Mouse (Mus musculus) kidney, postnatal 0 days (tissue): Measurements from ENCODE around the gene Spats2. TPM values are rescaled to one million over a fixed set of nuclear protein-coding genes. Genes with fewer than 3 reads are reported as not detected.

Source experiments
- ATAC-seq: fragments of 200-750 bp; cut with Nextera tagmentation; replicated peaks from 2 replicates; pipeline ENCODE4 v1.8.0; 2017; ENCODE audit warnings: low read depth, moderate number of reproducible peaks, moderate TSS enrichment, moderate library complexity; ENCODE audit not compliant: low FRiP score
- DNase-seq: peaks from one replicate; pipeline ENCODE4 v3.0.0-alpha.2; 2016; ENCODE audit warnings: low spot score
- H3K27ac ChIP-seq: fragments of 300-500 bp; sonication (generic); 2 replicates; pipeline ENCODE4 v1.5.1; 2014; ENCODE audit warnings: mild to moderate bottlenecking
- H3K27me3 ChIP-seq: fragments of 300-500 bp; sonication (generic); 2 replicates; pipeline ENCODE4 v1.6.1; 2014; ENCODE audit warnings: low read length, mixed read lengths; ENCODE audit not compliant: insufficient read depth
- H3K36me3 ChIP-seq: fragments of 300-500 bp; sonication (generic); 2 replicates; pipeline ENCODE4 v1.6.1; 2014; ENCODE audit warnings: low read length, mixed read lengths; ENCODE audit not compliant: insufficient read depth
- H3K4me1 ChIP-seq: fragments of 300-500 bp; sonication (generic); replicated peaks from 2 replicates; pipeline ENCODE4 v1.6.1; 2014; ENCODE audit warnings: antibody characterized with exemption, low read length, mixed read lengths; ENCODE audit not compliant: insufficient read depth
- H3K4me2 ChIP-seq: fragments of 300-500 bp; sonication (generic); 2 replicates; pipeline ENCODE4 v1.6.1; 2014; ENCODE audit warnings: mild to moderate bottlenecking, low read length, moderate library complexity, mixed read lengths
- H3K4me3 ChIP-seq: fragments of 300-500 bp; sonication (generic); replicated peaks from 2 replicates; pipeline ENCODE4 v1.5.1; 2014; ENCODE audit warnings: low read depth, low read length
- H3K9ac ChIP-seq: fragments of 300-500 bp; sonication (generic); 2 replicates; pipeline ENCODE4 v1.6.1; 2014; ENCODE audit warnings: low read depth, low read length
- H3K9me3 ChIP-seq: fragments of 300-500 bp; sonication (generic); replicated peaks from 2 replicates; pipeline ENCODE4 v1.6.1; 2016; ENCODE audit warnings: low read length, inconsistent platforms, mixed read lengths
- CTCF ChIP-seq: IDR thresholded peaks from 2 replicates; pipeline ENCODE4 v1.5.1; 2016; ENCODE audit warnings: antibody characterized with exemption, low read depth, mild to moderate bottlenecking, moderate library complexity
- WGBS: fragments of 180-500 bp; shearing (Covaris S2); extraction: QIAGEN DNeasy Blood & Tissue Kit; methylation state at CpG from one replicate; pipeline ENCODE4 v1.1.7; 2014; 5-methylcytosine and 5-hydroxymethylcytosine counted together
- polyA plus RNA-seq: library from polyadenylated mRNA; unstranded; fragments of >200 nt; fragmentation: Nextera tagmentation; extraction: Ambion mirVana; gene quantifications from 2 replicates; pipeline ENCODE4 v1.2.1, GENCODE M21; 2015

Gene Spats2
- polyA plus RNA-seq, 1 experiment from 2014 or later = 33.5 TPM

DNA sequence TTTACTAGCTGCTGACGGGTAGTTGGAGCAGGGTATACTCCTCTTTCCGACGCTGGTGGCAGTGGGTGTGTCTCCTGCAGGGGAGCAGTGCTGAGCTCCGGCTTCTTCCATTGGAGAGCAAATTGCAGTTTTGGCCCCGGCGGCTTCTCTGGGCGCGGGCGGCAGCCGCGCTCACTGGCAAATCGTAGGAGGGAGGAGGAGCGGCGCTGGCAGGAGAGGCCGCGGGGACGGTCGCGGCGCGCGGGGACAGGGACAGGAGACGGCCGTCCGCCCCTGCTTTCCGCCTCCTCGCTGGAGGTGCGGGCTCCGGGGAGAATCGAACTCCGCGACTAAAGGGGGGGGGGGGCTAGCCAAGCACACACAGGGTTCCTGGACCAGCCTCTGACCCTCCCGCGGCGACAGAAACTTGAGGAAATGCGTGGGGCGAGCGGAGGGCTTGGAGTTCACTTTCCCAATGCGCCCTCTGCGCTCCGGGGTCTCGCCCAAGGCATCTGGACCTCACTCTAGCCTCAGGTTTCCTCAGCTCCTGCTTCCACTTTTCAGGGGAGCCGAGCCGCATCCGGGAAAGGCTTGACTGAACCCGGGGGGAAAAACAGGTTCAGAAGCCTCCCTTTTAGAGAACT lies 98.0 kb downstream of the Spats2 start:
- H3K4me3 ChIP-seq = peak overlapping the region; percentile 37
- H3K27me3 ChIP-seq = peaks cover 64% of the 10 kb centered on the region
- WGBS = 1% methylated on average over 45 of the region's 46 CpGs
- peak; percentile 12 for DNase-seq
- H3K9ac ChIP-seq = peak overlapping the region; percentile 5; the same call in 1 of the 2 replicates
- H3K36me3 ChIP-seq = no peaks in the 10 kb centered on the region
- H3K4me1 ChIP-seq = peaks cover 23% of the 10 kb centered on the region; the same call in 1 of the 2 replicates
- peak overlapping the region; percentile 74 for H3K4me2 ChIP-seq
- no peak for ATAC-seq
- TF ChIP-seq CTCF = no peak
- no peaks in the 10 kb centered on the region for H3K9me3 ChIP-seq
- H3K27ac ChIP-seq = no peak overlapping the region

GRCm38 (mm10) chr15:99224208-99224911 lies 98.6 kb downstream of the Spats2 start, which contains the start of gene Kcnh3:
Gene Kcnh3 (plus strand): TSS chr15:99224861.
- ATAC-seq = no peak
- Histone ChIP-seq H3K9me3 (no peaks in the 10 kb centered on the region), H3K36me3 (no peaks in the 10 kb centered on the region), H3K4me2 (peak within 1 kb of the TSS; percentile 74), H3K4me3 (peak within 1 kb of the TSS; percentile 37), H3K27ac (no peak within 1 kb of the TSS), H3K9ac (peak within 1 kb of the TSS; percentile 5; the same call in 1 of the 2 replicates), H3K4me1 (peaks cover 23% of the 10 kb centered on the region; the same call in 1 of the 2 replicates), H3K27me3 (peaks cover 64% of the 10 kb centered on the region)
- peak; percentile 38 for DNase-seq
- WGBS = 1% methylated on average over 58 of the region's 66 CpGs
- TF ChIP-seq CTCF = 0 out of 2 replicates have a peak, but pooled peaks have one; percentile 2

DNA sequence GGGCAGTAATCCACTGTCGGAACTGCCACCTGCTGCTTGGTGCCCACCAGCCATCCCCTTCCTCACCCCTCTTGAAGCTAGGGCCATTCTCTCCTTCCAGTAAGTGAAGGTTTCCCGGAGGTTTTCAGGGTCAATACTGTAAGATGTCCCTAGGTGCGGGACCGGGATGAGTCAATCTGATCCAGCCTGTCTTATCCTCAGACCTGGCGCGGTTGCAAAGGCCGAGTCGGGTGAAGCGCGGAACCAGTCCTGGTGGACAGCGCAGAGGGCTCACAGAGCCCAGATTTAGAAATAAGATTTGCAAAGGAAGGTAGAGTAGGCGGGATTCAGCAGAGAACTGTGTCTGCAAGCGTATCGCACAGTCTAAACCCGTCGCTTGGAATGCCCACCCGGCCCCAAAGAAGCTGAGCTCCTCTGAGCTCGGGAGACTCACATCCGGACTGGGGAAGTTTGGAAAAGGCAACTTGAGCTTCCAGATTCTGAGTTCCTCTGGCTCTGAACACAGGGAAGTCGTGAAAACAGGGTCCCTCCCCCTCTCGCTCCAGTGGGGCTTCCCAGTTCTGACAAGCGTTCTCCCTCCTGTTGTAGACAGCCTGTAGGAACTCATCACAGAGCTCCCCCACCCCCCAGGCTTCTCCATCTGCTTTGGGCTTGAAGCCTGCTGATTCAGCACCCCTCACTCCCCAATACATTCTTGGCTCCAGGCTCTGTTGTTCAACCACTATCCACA lies 99.5 kb downstream of the Spats2 start:
- no peak for TF ChIP-seq CTCF
- peak overlapping the region; percentile 37; the same call in 1 of the 2 replicates for H3K4me3 ChIP-seq
- ATAC-seq (0 out of 2 replicates have a peak, but pooled peaks have one; percentile 10), DNase-seq (peak; percentile 47)
- no peak overlapping the region for H3K9ac ChIP-seq
- peaks cover 59% of the 10 kb centered on the region for H3K27me3 ChIP-seq
- no peaks in the 10 kb centered on the region for H3K9me3 ChIP-seq
- H3K4me1 ChIP-seq = peaks cover 23% of the 10 kb centered on the region; the same call in 1 of the 2 replicates
- WGBS = under 1% methylated on average over 22 of the region's 22 CpGs
- no peaks in the 10 kb centered on the region for H3K36me3 ChIP-seq
- H3K4me2 ChIP-seq = peak overlapping the region; percentile 74
- no peak overlapping the region for H3K27ac ChIP-seq

GRCm38 (mm10) chr15:99226090-99226489 lies 100.4 kb downstream of the Spats2 start:
- H3K4me2 ChIP-seq = no peak overlapping the region
- ATAC-seq (no peak), DNase-seq (no peak)
- peaks cover 56% of the 10 kb centered on the region for H3K27me3 ChIP-seq
- TF ChIP-seq CTCF = no peak
- no peaks in the 10 kb centered on the region for H3K36me3 ChIP-seq
- H3K9me3 ChIP-seq = no peaks in the 10 kb centered on the region
- WGBS = 23% methylated on average over 14 of the region's 14 CpGs
- no peak overlapping the region for H3K9ac ChIP-seq
- H3K4me1 ChIP-seq = peaks cover 23% of the 10 kb centered on the region; the same call in 1 of the 2 replicates
- H3K4me3 ChIP-seq = no peak overlapping the region
- H3K27ac ChIP-seq = no peak overlapping the region

DNA sequence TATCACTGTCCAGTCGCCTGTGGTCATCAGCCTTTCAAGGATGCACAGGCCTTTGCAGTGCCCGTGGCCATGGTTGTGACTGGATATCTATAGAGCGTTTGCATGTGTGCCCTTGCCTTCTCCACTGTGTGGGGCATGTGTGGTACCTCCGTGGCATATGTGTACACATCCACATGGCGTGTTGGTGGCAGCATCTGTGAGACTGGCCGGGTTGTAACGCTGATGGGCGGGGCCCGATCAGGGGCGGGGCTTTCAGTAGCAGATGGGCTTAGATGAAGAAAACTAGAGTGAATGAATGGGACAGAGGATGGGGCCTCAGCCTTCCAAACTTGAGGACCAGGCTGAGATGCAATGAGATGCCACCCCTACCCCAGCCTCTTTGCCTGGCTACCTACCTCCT lies 106.3 kb downstream of the Spats2 start:
- DNase-seq (no peak), ATAC-seq (no peak)
- Histone ChIP-seq H3K36me3 (no peaks in the 10 kb centered on the region), H3K9ac (no peak overlapping the region), H3K4me1 (no peaks in the 10 kb centered on the region), H3K27ac (no peak overlapping the region), H3K27me3 (peaks cover 10% of the 10 kb centered on the region), H3K9me3 (no peaks in the 10 kb centered on the region), H3K4me3 (no peak overlapping the region), H3K4me2 (no peak overlapping the region)
- 74% methylated on average over 10 of the region's 10 CpGs for WGBS
- no peak for TF ChIP-seq CTCF

- H3K9ac ChIP-seq = no peak overlapping the region
- no peak overlapping the region for H3K4me3 ChIP-seq
- no peak overlapping the region for H3K4me2 ChIP-seq
- no peak for TF ChIP-seq CTCF
- H3K4me1 ChIP-seq = no peaks in the 10 kb centered on the region
- H3K9me3 ChIP-seq = no peaks in the 10 kb centered on the region
- no peak for DNase-seq
- WGBS = 51% methylated on average over 17 of the region's 17 CpGs
- peaks cover 4% of the 10 kb centered on the region; the same call in 1 of the 2 replicates for H3K27me3 ChIP-seq
- no peaks in the 10 kb centered on the region for H3K36me3 ChIP-seq
- H3K27ac ChIP-seq = no peak overlapping the region
- no peak for ATAC-seq
Measured at GRCm38 (mm10) chr15:99233719-99234118, 108.0 kb downstream of the Spats2 start.
